Mouse (Mus musculus) limb, embryonic 12.5 days (tissue): Measurements from ENCODE around the gene Tmem158. TPM values are rescaled to one million over a fixed set of nuclear protein-coding genes. Genes with fewer than 3 reads are reported as not detected.
A peak's percentile ranks its signal among the peaks of the same experiment; 100 is the strongest.

Source experiments
- ATAC-seq: fragments of 200-750 bp; cut with Nextera tagmentation; 2 replicates; pipeline ENCODE4 v1.8.0; 2017; ENCODE audit warnings: low read depth, moderate TSS enrichment; ENCODE audit not compliant: insufficient number of reproducible peaks, insufficient read depth, low FRiP score, low TSS enrichment
- H3K27ac ChIP-seq: fragments of 300-500 bp; sonication (generic); 2 replicates; pipeline ENCODE4 v1.5.1; 2016; ENCODE audit warnings: mild to moderate bottlenecking, moderate library complexity
- H3K27me3 ChIP-seq: fragments of 300-500 bp; sonication (generic); 2 replicates; pipeline ENCODE4 v1.6.1; 2016; ENCODE audit warnings: mild to moderate bottlenecking, moderate library complexity
- H3K36me3 ChIP-seq: fragments of 300-500 bp; sonication (generic); 2 replicates; pipeline ENCODE4 v1.6.1; 2016; ENCODE audit warnings: mild to moderate bottlenecking, moderate library complexity
- H3K4me1 ChIP-seq: fragments of 300-500 bp; sonication (generic); replicated peaks from 2 replicates; pipeline ENCODE4 v1.6.1; 2016
- H3K4me2 ChIP-seq: fragments of 300-500 bp; sonication (generic); 2 replicates; pipeline ENCODE4 v1.6.1; 2016; ENCODE audit warnings: mild to moderate bottlenecking, moderate library complexity
- H3K4me3 ChIP-seq: fragments of 300-500 bp; sonication (generic); replicated peaks from 2 replicates; pipeline ENCODE4 v1.5.1; 2016; ENCODE audit warnings: mild to moderate bottlenecking
- H3K9ac ChIP-seq: fragments of 300-500 bp; sonication (generic); replicated peaks from 2 replicates; pipeline ENCODE4 v1.6.1; 2016; ENCODE audit warnings: mild to moderate bottlenecking, moderate library complexity
- H3K9me3 ChIP-seq: fragments of 300-500 bp; sonication (generic); 2 replicates; pipeline ENCODE4 v1.6.1; 2016; ENCODE audit warnings: mild to moderate bottlenecking, moderate library complexity
- WGBS: fragments of 180-500 bp; shearing (Covaris S2); methylation state at CpG from one replicate; pipeline ENCODE4 v1.1.7; 2016; 5-methylcytosine and 5-hydroxymethylcytosine counted together
- polyA plus RNA-seq: library from polyadenylated mRNA; unstranded; fragments of >200 nt; fragmentation: Nextera tagmentation; extraction: Ambion mirVana; gene quantifications from 2 replicates; pipeline ENCODE4 v1.2.1, GENCODE M21; 2016

Gene Tmem158
- 15.3 and 17.0 TPM in 2 replicates for polyA plus RNA-seq

- H3K4me1 ChIP-seq: peaks cover 4% of the 10 kb centered on the region; the same call in 1 of the 2 replicates
- peak within 1 kb of the TSS; percentile 74 for H3K9ac ChIP-seq
- H3K4me3 ChIP-seq: peak within 1 kb of the TSS; percentile 71
- WGBS: under 1% methylated on average over 40 of the region's 40 CpGs
- no peaks in the 10 kb centered on the region for H3K9me3 ChIP-seq
- H3K36me3 ChIP-seq: no peaks in the 10 kb centered on the region
- peak; percentile 92 for ATAC-seq
- H3K4me2 ChIP-seq: peak within 1 kb of the TSS; percentile 94
- H3K27ac ChIP-seq: peak within 1 kb of the TSS; percentile 56; the same call in 1 of the 2 replicates
- H3K27me3 ChIP-seq: peaks cover 49% of the 10 kb centered on the region
Observed at GRCm38 (mm10) chr9:123260611-123261021, at the start of gene Tmem158. TSS of gene Tmem158 (minus strand) at chr9:123260764.

- H3K4me2 ChIP-seq: no peak overlapping the region
- H3K4me3 ChIP-seq: no peak overlapping the region
- no peaks in the 10 kb centered on the region for H3K27me3 ChIP-seq
- no peak for ATAC-seq
- peaks cover 4% of the 10 kb centered on the region; the same call in 1 of the 2 replicates for H3K4me1 ChIP-seq
- H3K9ac ChIP-seq: no peak overlapping the region
- 65% methylated on average over 2 of the region's 2 CpGs for WGBS
- H3K36me3 ChIP-seq: no peaks in the 10 kb centered on the region
- no peaks in the 10 kb centered on the region for H3K9me3 ChIP-seq
- H3K27ac ChIP-seq: no peak overlapping the region
Observed at GRCm38 (mm10) chr9:123309685-123310365, 49.3 kb upstream of the Tmem158 start.

- no peak for ATAC-seq
- H3K4me3 ChIP-seq: no peak overlapping the region
- no peak overlapping the region for H3K4me2 ChIP-seq
- H3K27me3 ChIP-seq: no peaks in the 10 kb centered on the region
- H3K9ac ChIP-seq: no peak overlapping the region
- H3K4me1 ChIP-seq: peaks cover 4% of the 10 kb centered on the region; the same call in 1 of the 2 replicates
- 58% methylated on average over 5 of the region's 5 CpGs for WGBS
- H3K9me3 ChIP-seq: no peaks in the 10 kb centered on the region
- H3K27ac ChIP-seq: no peak overlapping the region
- H3K36me3 ChIP-seq: no peaks in the 10 kb centered on the region
Observed at GRCm38 (mm10) chr9:123309073-123309472, 48.5 kb upstream of the Tmem158 start.

- Histone ChIP-seq H3K4me3 (no peak overlapping the region), H3K4me1 (peaks cover 4% of the 10 kb centered on the region; the same call in 1 of the 2 replicates), H3K27ac (no peak overlapping the region), H3K9ac (no peak overlapping the region), H3K4me2 (no peak overlapping the region), H3K27me3 (no peaks in the 10 kb centered on the region), H3K9me3 (no peaks in the 10 kb centered on the region), H3K36me3 (no peaks in the 10 kb centered on the region)
- 41% methylated on average over 8 of the region's 8 CpGs for WGBS
- ATAC-seq: no peak
Observed at GRCm38 (mm10) chr9:123304917-123305316, 44.4 kb upstream of the Tmem158 start.

GRCm38 (mm10) chr9:123303952-123304351 is 43.4 kb upstream of the Tmem158 start:
- Histone ChIP-seq H3K4me1 (peaks cover 4% of the 10 kb centered on the region; the same call in 1 of the 2 replicates), H3K9me3 (no peaks in the 10 kb centered on the region), H3K27ac (no peak overlapping the region), H3K4me3 (no peak overlapping the region), H3K27me3 (no peaks in the 10 kb centered on the region), H3K9ac (no peak overlapping the region), H3K36me3 (no peaks in the 10 kb centered on the region), H3K4me2 (no peak overlapping the region)
- ATAC-seq: no peak
- WGBS: 86% methylated on average over 7 of the region's 7 CpGs

- 94% methylated on average over 2 of the region's 2 CpGs for WGBS
- H3K27me3 ChIP-seq: no peaks in the 10 kb centered on the region
- ATAC-seq: no peak
- H3K27ac ChIP-seq: no peak overlapping the region
- no peaks in the 10 kb centered on the region for H3K36me3 ChIP-seq
- no peaks in the 10 kb centered on the region for H3K9me3 ChIP-seq
- H3K4me2 ChIP-seq: no peak overlapping the region
- H3K4me3 ChIP-seq: no peak overlapping the region
- H3K4me1 ChIP-seq: peaks cover 4% of the 10 kb centered on the region; the same call in 1 of the 2 replicates
- no peak overlapping the region for H3K9ac ChIP-seq
Observed at GRCm38 (mm10) chr9:123302759-123303313, 42.3 kb upstream of the Tmem158 start.

GRCm38 (mm10) chr9:123297862-123298261 is 37.3 kb upstream of the Tmem158 start:
- 88% methylated on average over 7 of the region's 7 CpGs for WGBS
- Histone ChIP-seq H3K27ac (no peak overlapping the region), H3K9ac (no peak overlapping the region), H3K4me3 (no peak overlapping the region), H3K4me2 (no peak overlapping the region), H3K36me3 (no peaks in the 10 kb centered on the region), H3K27me3 (no peaks in the 10 kb centered on the region), H3K4me1 (no peaks in the 10 kb centered on the region), H3K9me3 (no peaks in the 10 kb centered on the region)
- no peak for ATAC-seq

GRCm38 (mm10) chr9:123296229-123296628 is 35.7 kb upstream of the Tmem158 start:
- Histone ChIP-seq H3K27me3 (no peaks in the 10 kb centered on the region), H3K9me3 (no peaks in the 10 kb centered on the region), H3K9ac (no peak overlapping the region), H3K27ac (no peak overlapping the region), H3K36me3 (no peaks in the 10 kb centered on the region), H3K4me2 (no peak overlapping the region), H3K4me1 (no peaks in the 10 kb centered on the region), H3K4me3 (no peak overlapping the region)
- ATAC-seq: no peak

GRCm38 (mm10) chr9:123294581-123294980 is 34.0 kb upstream of the Tmem158 start:
- Histone ChIP-seq H3K27ac (no peak overlapping the region), H3K9ac (no peak overlapping the region), H3K36me3 (no peaks in the 10 kb centered on the region), H3K9me3 (no peaks in the 10 kb centered on the region), H3K4me3 (no peak overlapping the region), H3K4me2 (no peak overlapping the region), H3K27me3 (no peaks in the 10 kb centered on the region), H3K4me1 (no peaks in the 10 kb centered on the region)
- 82% methylated on average over 5 of the region's 5 CpGs for WGBS
- ATAC-seq: no peak

- no peak for ATAC-seq
- H3K36me3 ChIP-seq: no peaks in the 10 kb centered on the region
- H3K4me2 ChIP-seq: no peak overlapping the region
- no peaks in the 10 kb centered on the region for H3K9me3 ChIP-seq
- H3K27ac ChIP-seq: no peak overlapping the region
- H3K9ac ChIP-seq: no peak overlapping the region
- no peaks in the 10 kb centered on the region for H3K27me3 ChIP-seq
- WGBS: 76% methylated on average over 3 of the region's 3 CpGs
- H3K4me1 ChIP-seq: no peaks in the 10 kb centered on the region
- H3K4me3 ChIP-seq: no peak overlapping the region
Observed at GRCm38 (mm10) chr9:123288378-123288777, 27.8 kb upstream of the Tmem158 start.

- no peaks in the 10 kb centered on the region for H3K4me1 ChIP-seq
- no peak for ATAC-seq
- H3K4me3 ChIP-seq: no peak overlapping the region
- H3K9me3 ChIP-seq: no peaks in the 10 kb centered on the region
- no peaks in the 10 kb centered on the region for H3K36me3 ChIP-seq
- H3K27me3 ChIP-seq: no peaks in the 10 kb centered on the region
- no peak overlapping the region for H3K4me2 ChIP-seq
- no peak overlapping the region for H3K27ac ChIP-seq
- H3K9ac ChIP-seq: no peak overlapping the region
- WGBS: 52% methylated on average over 4 of the region's 4 CpGs
Observed at GRCm38 (mm10) chr9:123285623-123286022, 25.1 kb upstream of the Tmem158 start.

GRCm38 (mm10) chr9:123280775-123281174 is 20.2 kb upstream of the Tmem158 start:
- no peak overlapping the region for H3K9ac ChIP-seq
- no peak overlapping the region for H3K4me3 ChIP-seq
- H3K36me3 ChIP-seq: no peaks in the 10 kb centered on the region
- H3K27me3 ChIP-seq: no peaks in the 10 kb centered on the region
- H3K4me1 ChIP-seq: no peaks in the 10 kb centered on the region
- H3K9me3 ChIP-seq: no peaks in the 10 kb centered on the region
- no peak overlapping the region for H3K27ac ChIP-seq
- no peak overlapping the region for H3K4me2 ChIP-seq
- no peak for ATAC-seq
